Mouse (Mus musculus): ENCODE results near the gene Cdc34. TPM values are rescaled to one million over a fixed set of nuclear protein-coding genes. Genes with fewer than 3 reads are reported as not detected.
A peak's percentile ranks its signal among the peaks of the same experiment; 100 is the strongest.

The Cdc34 gene
- polyA plus RNA-seq, 1 experiment from 2014 or later = 213 TPM

- Histone ChIP-seq H3K4me3 (ENCODE audit: low read depth, low read length) (no peak overlapping the region), H3K27ac (ENCODE audit: low read depth, low read length) (no peak overlapping the region), H3K9ac (ENCODE audit: low read depth, low read length) (no peak overlapping the region), H3K9me3 (ENCODE audit: control insufficient read depth, low read length) (no peaks in the 10 kb centered on the region), H3K27me3 (replicated peaks; ENCODE audit: control insufficient read depth, insufficient read depth, low read length) (no peaks in the 10 kb centered on the region), H3K4me2 (no peak overlapping the region), H3K4me1 (replicated peaks; ENCODE audit: control insufficient read depth, insufficient read depth, low read length) (peaks cover 16% of the 10 kb centered on the region), H3K36me3 (ENCODE audit: control insufficient read depth, insufficient read depth, low read length) (peaks cover 46% of the 10 kb centered on the region)
- WGBS = 97% methylated on average over 6 of the region's 6 CpGs
- ATAC-seq (replicated peaks; ENCODE audit: low FRiP score) (no peak), DNase-seq (ENCODE audit: low spot score) (no peak)
Observed at GRCm38 (mm10) chr10:79687513-79687912, 5.5 kb downstream of the Cdc34 start.

GRCm38 (mm10) chr10:79688720-79689119, 6.7 kb downstream of the Cdc34 start, which contains the start of gene Gzmm:
TSS of gene Gzmm (plus strand) at chr10:79689020.
- Histone ChIP-seq H3K4me1 (replicated peaks; ENCODE audit: control insufficient read depth, insufficient read depth, low read length) (peaks cover 9% of the 10 kb centered on the region), H3K27ac (ENCODE audit: low read depth, low read length) (no peak within 1 kb of the TSS), H3K4me3 (ENCODE audit: low read depth, low read length) (no peak within 1 kb of the TSS), H3K9me3 (ENCODE audit: control insufficient read depth, low read length) (no peaks in the 10 kb centered on the region), H3K4me2 (no peak within 1 kb of the TSS), H3K27me3 (replicated peaks; ENCODE audit: control insufficient read depth, insufficient read depth, low read length) (no peaks in the 10 kb centered on the region), H3K9ac (ENCODE audit: low read depth, low read length) (no peak within 1 kb of the TSS), H3K36me3 (ENCODE audit: control insufficient read depth, insufficient read depth, low read length) (peaks cover 46% of the 10 kb centered on the region)
- DNase-seq (ENCODE audit: low spot score) (no peak), ATAC-seq (replicated peaks; ENCODE audit: low FRiP score) (no peak)
- 75% methylated on average over 4 of the region's 4 CpGs for WGBS

GRCm38 (mm10) chr10:79689178-79689577, 7.2 kb downstream of the Cdc34 start:
- Histone ChIP-seq H3K36me3 (ENCODE audit: control insufficient read depth, insufficient read depth, low read length) (peaks cover 43% of the 10 kb centered on the region), H3K9ac (ENCODE audit: low read depth, low read length) (no peak overlapping the region), H3K4me1 (replicated peaks; ENCODE audit: control insufficient read depth, insufficient read depth, low read length) (peaks cover 4% of the 10 kb centered on the region), H3K9me3 (ENCODE audit: control insufficient read depth, low read length) (no peaks in the 10 kb centered on the region), H3K27ac (ENCODE audit: low read depth, low read length) (no peak overlapping the region), H3K4me3 (ENCODE audit: low read depth, low read length) (no peak overlapping the region), H3K27me3 (replicated peaks; ENCODE audit: control insufficient read depth, insufficient read depth, low read length) (no peaks in the 10 kb centered on the region), H3K4me2 (no peak overlapping the region)
- WGBS = 91% methylated on average over 3 of the region's 3 CpGs
- DNase-seq (ENCODE audit: low spot score) (no peak), ATAC-seq (replicated peaks; ENCODE audit: low FRiP score) (no peak)

- Histone ChIP-seq H3K4me1 (replicated peaks; ENCODE audit: control insufficient read depth, insufficient read depth, low read length) (peaks cover 8% of the 10 kb centered on the region), H3K4me2 (no peak overlapping the region), H3K27me3 (replicated peaks; ENCODE audit: control insufficient read depth, insufficient read depth, low read length) (no peaks in the 10 kb centered on the region), H3K36me3 (ENCODE audit: control insufficient read depth, insufficient read depth, low read length) (peaks cover 18% of the 10 kb centered on the region), H3K4me3 (ENCODE audit: low read depth, low read length) (no peak overlapping the region), H3K27ac (ENCODE audit: low read depth, low read length) (no peak overlapping the region), H3K9me3 (ENCODE audit: control insufficient read depth, low read length) (no peaks in the 10 kb centered on the region), H3K9ac (ENCODE audit: low read depth, low read length) (no peak overlapping the region)
- WGBS = 84% methylated on average over 2 of the region's 2 CpGs
- no peak for DNase-seq (ENCODE audit: low spot score)
- no peak for ATAC-seq (replicated peaks; ENCODE audit: low FRiP score)
Observed at GRCm38 (mm10) chr10:79691986-79692548, 10.1 kb downstream of the Cdc34 start.

- peaks cover 8% of the 10 kb centered on the region for H3K4me1 ChIP-seq (replicated peaks; ENCODE audit: control insufficient read depth, insufficient read depth, low read length)
- no peaks in the 10 kb centered on the region for H3K27me3 ChIP-seq (replicated peaks; ENCODE audit: control insufficient read depth, insufficient read depth, low read length)
- H3K27ac ChIP-seq (ENCODE audit: low read depth, low read length) = no peak overlapping the region
- WGBS = 70% methylated on average over 12 of the region's 12 CpGs
- no peak overlapping the region for H3K4me3 ChIP-seq (ENCODE audit: low read depth, low read length)
- H3K9me3 ChIP-seq (ENCODE audit: control insufficient read depth, low read length) = no peaks in the 10 kb centered on the region
- DNase-seq (ENCODE audit: low spot score) (no peak), ATAC-seq (replicated peaks; ENCODE audit: low FRiP score) (no peak)
- no peak overlapping the region for H3K9ac ChIP-seq (ENCODE audit: low read depth, low read length)
- H3K36me3 ChIP-seq (ENCODE audit: control insufficient read depth, insufficient read depth, low read length) = peaks cover 6% of the 10 kb centered on the region; the same call in 1 of the 2 replicates
- H3K4me2 ChIP-seq = no peak overlapping the region
Observed at GRCm38 (mm10) chr10:79693580-79694378, 11.8 kb downstream of the Cdc34 start.

GRCm38 (mm10) chr10:79694379-79694655, 12.3 kb downstream of the Cdc34 start:
- peaks cover 8% of the 10 kb centered on the region for H3K4me1 ChIP-seq (replicated peaks; ENCODE audit: control insufficient read depth, insufficient read depth, low read length)
- H3K9ac ChIP-seq (ENCODE audit: low read depth, low read length) = no peak overlapping the region
- H3K4me3 ChIP-seq (ENCODE audit: low read depth, low read length) = no peak overlapping the region
- H3K27ac ChIP-seq (ENCODE audit: low read depth, low read length) = no peak overlapping the region
- DNase-seq (ENCODE audit: low spot score) (no peak), ATAC-seq (replicated peaks; ENCODE audit: low FRiP score) (no peak)
- 75% methylated on average over 6 of the region's 6 CpGs for WGBS
- peaks cover under 1% of the 10 kb centered on the region; the same call in 1 of the 2 replicates for H3K36me3 ChIP-seq (ENCODE audit: control insufficient read depth, insufficient read depth, low read length)
- no peaks in the 10 kb centered on the region for H3K27me3 ChIP-seq (replicated peaks; ENCODE audit: control insufficient read depth, insufficient read depth, low read length)
- no peak overlapping the region for H3K4me2 ChIP-seq
- H3K9me3 ChIP-seq (ENCODE audit: control insufficient read depth, low read length) = no peaks in the 10 kb centered on the region

- 63% methylated on average over 13 of the region's 13 CpGs for WGBS
- ATAC-seq (replicated peaks; ENCODE audit: low FRiP score) (peak; percentile 54), DNase-seq (ENCODE audit: low spot score) (peak; percentile 67)
- peaks cover 8% of the 10 kb centered on the region for H3K4me1 ChIP-seq (replicated peaks; ENCODE audit: control insufficient read depth, insufficient read depth, low read length)
- H3K27me3 ChIP-seq (replicated peaks; ENCODE audit: control insufficient read depth, insufficient read depth, low read length) = no peaks in the 10 kb centered on the region
- H3K27ac ChIP-seq (ENCODE audit: low read depth, low read length) = no peak overlapping the region
- H3K4me3 ChIP-seq (ENCODE audit: low read depth, low read length) = no peak overlapping the region
- H3K9ac ChIP-seq (ENCODE audit: low read depth, low read length) = no peak overlapping the region
- H3K9me3 ChIP-seq (ENCODE audit: control insufficient read depth, low read length) = no peaks in the 10 kb centered on the region
- no peak overlapping the region for H3K4me2 ChIP-seq
- H3K36me3 ChIP-seq (ENCODE audit: control insufficient read depth, insufficient read depth, low read length) = no peaks in the 10 kb centered on the region
Observed at GRCm38 (mm10) chr10:79695231-79696128, 13.5 kb downstream of the Cdc34 start.

- ATAC-seq (replicated peaks; ENCODE audit: low FRiP score) (no peak), DNase-seq (ENCODE audit: low spot score) (no peak)
- Histone ChIP-seq H3K4me2 (no peak overlapping the region), H3K27ac (ENCODE audit: low read depth, low read length) (no peak overlapping the region), H3K27me3 (replicated peaks; ENCODE audit: control insufficient read depth, insufficient read depth, low read length) (no peaks in the 10 kb centered on the region), H3K4me3 (ENCODE audit: low read depth, low read length) (no peak overlapping the region), H3K9ac (ENCODE audit: low read depth, low read length) (no peak overlapping the region), H3K9me3 (ENCODE audit: control insufficient read depth, low read length) (no peaks in the 10 kb centered on the region), H3K4me1 (replicated peaks; ENCODE audit: control insufficient read depth, insufficient read depth, low read length) (peaks cover 12% of the 10 kb centered on the region), H3K36me3 (ENCODE audit: control insufficient read depth, insufficient read depth, low read length) (no peaks in the 10 kb centered on the region)
- 65% methylated on average over 9 of the region's 9 CpGs for WGBS
Observed at GRCm38 (mm10) chr10:79696129-79696651, 14.2 kb downstream of the Cdc34 start.

All from liver, embryonic 11.5 days (tissue).